Mouse (Mus musculus) thymus, adult 2 months (tissue): Measurements from ENCODE around the gene Slc30a4. TPM values are rescaled to one million over a fixed set of nuclear protein-coding genes. Genes with fewer than 3 reads are reported as not detected.
A peak's percentile ranks its signal among the peaks of the same experiment; 100 is the strongest.

Source experiments
- DNase-seq: peaks from one replicate; pipeline ENCODE4 v3.0.0; 2021
- H3K27ac ChIP-seq: fragments of 200-500 bp; 2 replicates; pipeline ENCODE4 v1.5.1; 2012; ENCODE audit warnings: low read length, control low read depth; ENCODE audit not compliant: control insufficient read depth, insufficient read depth
- H3K27me3 ChIP-seq: fragments of 200-500 bp; 2 replicates; pipeline ENCODE4 v1.6.1; 2012; ENCODE audit warnings: mild to moderate bottlenecking, low read length, moderate library complexity, mixed read lengths; ENCODE audit not compliant: control insufficient read depth, insufficient read depth
- H3K36me3 ChIP-seq: fragments of 200-500 bp; 2 replicates; pipeline ENCODE4 v1.6.1; 2012; ENCODE audit warnings: mild to moderate bottlenecking, low read length, moderate library complexity; ENCODE audit not compliant: control insufficient read depth, insufficient read depth
- H3K4me1 ChIP-seq: fragments of 200-500 bp; replicated peaks from 2 replicates; pipeline ENCODE4 v1.6.1; 2012; ENCODE audit warnings: low read length; ENCODE audit not compliant: control insufficient read depth, insufficient read depth
- H3K4me3 ChIP-seq: fragments of 200-500 bp; 2 replicates; pipeline ENCODE4 v1.5.1; 2012; ENCODE audit warnings: mild to moderate bottlenecking, low read length, control low read depth, moderate library complexity; ENCODE audit not compliant: control insufficient read depth, insufficient read depth
- CTCF ChIP-seq: fragments of 200-500 bp; IDR thresholded peaks from 2 replicates; pipeline ENCODE4 v1.5.1; 2012; ENCODE audit warnings: mild to moderate bottlenecking, control low read depth, low read length, moderate library complexity, borderline replicate concordance; ENCODE audit not compliant: control insufficient read depth, poor library complexity, insufficient read depth; ENCODE audit errors: extremely low read depth
- POLR2A ChIP-seq: fragments of 200-500 bp; IDR thresholded peaks from 2 replicates; pipeline ENCODE4 v1.6.1; 2012; ENCODE audit warnings: mild to moderate bottlenecking, low read length, control low read depth, moderate library complexity; ENCODE audit not compliant: control insufficient read depth, poor library complexity, insufficient read depth; ENCODE audit errors: extremely low read depth
- WGBS: fragments of 180-500 bp; shearing (Covaris S2); methylation state at CpG from one replicate; pipeline ENCODE4 v1.1.7; 2018; 5-methylcytosine and 5-hydroxymethylcytosine counted together
- polyA plus RNA-seq: library from polyadenylated mRNA; depleted of rRNA; stranded (reverse); fragments of >200 nt; gene quantifications from 2 replicates; pipeline ENCODE4 v1.2.3, GENCODE M21; 2012

Slc30a4 gene
- polyA plus RNA-seq, 1 experiment = 8.0 TPM

GRCm38 (mm10) chr2:122659825-122660224 is 42.6 kb downstream of the Slc30a4 start:
- no peak for DNase-seq
- WGBS = 57% methylated on average over 7 of the region's 7 CpGs
- Histone ChIP-seq H3K27ac (peak overlapping the region; percentile 64; the same call in 1 of the 2 replicates), H3K4me1 (peaks cover 19% of the 10 kb centered on the region), H3K27me3 (no peaks in the 10 kb centered on the region), H3K36me3 (no peaks in the 10 kb centered on the region), H3K4me3 (no peak overlapping the region)
- TF ChIP-seq POLR2A (no peak), CTCF (no peak)

GRCm38 (mm10) chr2:122657707-122658524 is 44.5 kb downstream of the Slc30a4 start:
- peaks cover 24% of the 10 kb centered on the region for H3K4me1 ChIP-seq
- DNase-seq = no peak
- H3K27ac ChIP-seq = no peak overlapping the region
- 86% methylated on average over 11 of the region's 11 CpGs for WGBS
- no peak for TF ChIP-seq CTCF
- no peak for TF ChIP-seq POLR2A
- H3K4me3 ChIP-seq = no peak overlapping the region
- H3K27me3 ChIP-seq = no peaks in the 10 kb centered on the region
- H3K36me3 ChIP-seq = no peaks in the 10 kb centered on the region

GRCm38 (mm10) chr2:122656767-122657166 is 45.7 kb downstream of the Slc30a4 start:
- Histone ChIP-seq H3K27ac (no peak overlapping the region), H3K27me3 (no peaks in the 10 kb centered on the region), H3K4me3 (no peak overlapping the region), H3K36me3 (no peaks in the 10 kb centered on the region), H3K4me1 (peaks cover 28% of the 10 kb centered on the region)
- TF ChIP-seq CTCF (no peak), POLR2A (no peak)
- DNase-seq = no peak
- WGBS = 79% methylated on average over 9 of the region's 9 CpGs

GRCm38 (mm10) chr2:122656052-122656451 is 46.4 kb downstream of the Slc30a4 start:
- Histone ChIP-seq H3K27me3 (no peaks in the 10 kb centered on the region), H3K4me1 (peaks cover 35% of the 10 kb centered on the region), H3K27ac (no peak overlapping the region), H3K36me3 (no peaks in the 10 kb centered on the region), H3K4me3 (no peak overlapping the region)
- no peak for TF ChIP-seq POLR2A
- TF ChIP-seq CTCF = no peak
- 54% methylated on average over 2 of the region's 2 CpGs for WGBS
- no peak for DNase-seq

- TF ChIP-seq CTCF (peak; percentile 47; the same call in 1 of the 2 replicates), POLR2A (peak; percentile 76)
- H3K27ac ChIP-seq = peak overlapping the region; percentile 99
- no peaks in the 10 kb centered on the region for H3K27me3 ChIP-seq
- WGBS = 8% methylated on average over 17 of the region's 17 CpGs
- peaks cover 29% of the 10 kb centered on the region for H3K4me1 ChIP-seq
- peak; percentile 85 for DNase-seq
- no peaks in the 10 kb centered on the region for H3K36me3 ChIP-seq
- H3K4me3 ChIP-seq = peak overlapping the region; percentile 44
Measured at GRCm38 (mm10) chr2:122652096-122653084, 50.1 kb downstream of the Slc30a4 start.

GRCm38 (mm10) chr2:122638673-122639072 is 63.8 kb downstream of the Slc30a4 start:
- Histone ChIP-seq H3K4me1 (peaks cover 2% of the 10 kb centered on the region), H3K4me3 (no peak overlapping the region), H3K27me3 (no peaks in the 10 kb centered on the region), H3K36me3 (no peaks in the 10 kb centered on the region), H3K27ac (no peak overlapping the region)
- TF ChIP-seq CTCF (no peak), POLR2A (no peak)
- no peak for DNase-seq
- WGBS = 88% methylated on average over 5 of the region's 5 CpGs
